16 mouse cellular contexts compared by ENCODE assay signal in genomic region chr15:87598636-87599035, GRCm38 (mm10). TPM values are rescaled to one million over a fixed set of nuclear protein-coding genes. Genes with fewer than 3 reads are reported as not detected.
"Had no signal": no experiment of that assay in that cellular context is flagged by ENCODE, and none has a peak within 500 bp of the region (broad histone marks: within the 10 kb centered on the region; RNA-seq: fewer than 3 reads in every experiment).

No protein-coding gene starts in this region.

- ATAC-seq: lung, postnatal 0 days had no signal

- H3K9ac ChIP-seq: liver, embryonic 15.5 days; midbrain, embryonic 12.5 days; stomach, embryonic 15.5 days had no signal

- H3K36me3 ChIP-seq: limb, embryonic 10.5 days; liver, embryonic 15.5 days; midbrain, embryonic 12.5 days; stomach, embryonic 15.5 days had no signal

- DNase-seq: kidney, adult 9 months; kidney, postnatal 4 days; lung, adult 2 months; lung, postnatal 36 days; right cerebral cortex, postnatal 14 days; thymus, adult 2 months; thymus, postnatal 25 days had no signal

- H3K4me3 ChIP-seq: layer of hippocampus, adult 2 months; left cerebral cortex, adult 2 months; limb, embryonic 10.5 days; liver, embryonic 15.5 days; midbrain, embryonic 12.5 days; stomach, embryonic 15.5 days had no signal

- H3K27ac ChIP-seq: kidney, postnatal 0 days; layer of hippocampus, adult 2 months; left cerebral cortex, adult 2 months; limb, embryonic 10.5 days; liver, embryonic 15.5 days; midbrain, embryonic 12.5 days; stomach, embryonic 15.5 days had no signal

- H3K4me2 ChIP-seq: liver, embryonic 11.5 days; liver, embryonic 15.5 days; midbrain, embryonic 12.5 days; stomach, embryonic 15.5 days had no signal

- H3K27me3 ChIP-seq: liver, embryonic 15.5 days; midbrain, embryonic 12.5 days; stomach, embryonic 15.5 days had no signal

- H3K4me1 ChIP-seq: limb, embryonic 10.5 days; liver, embryonic 15.5 days; stomach, embryonic 15.5 days had no signal

- H3K9me3 ChIP-seq: limb, embryonic 10.5 days; liver, embryonic 15.5 days; midbrain, embryonic 12.5 days; stomach, embryonic 15.5 days had no signal

RNA-seq across cellular contexts. Expression of gene Fam19a5, which starts 54.5 kb away (rescaled TPM):
- polyA plus RNA-seq: liver, embryonic 15.5 days had no signal
